Mouse (Mus musculus) embryonic fibroblast, embryonic 13.5 days (primary cell): Measurements from ENCODE around the gene Cnot4.

Experiments
- CTCF ChIP-seq: IDR thresholded peaks from 2 replicates; pipeline ENCODE4 v1.5.1; 2011; ENCODE audit warnings: mild to moderate bottlenecking, control low read depth, low read length, moderate library complexity, borderline replicate concordance; ENCODE audit not compliant: insufficient read depth
- POLR2A ChIP-seq: IDR thresholded peaks from 2 replicates; pipeline ENCODE4 v1.6.1; 2011; ENCODE audit warnings: low read depth, mild to moderate bottlenecking, control low read depth, low read length, moderate library complexity

DNA sequence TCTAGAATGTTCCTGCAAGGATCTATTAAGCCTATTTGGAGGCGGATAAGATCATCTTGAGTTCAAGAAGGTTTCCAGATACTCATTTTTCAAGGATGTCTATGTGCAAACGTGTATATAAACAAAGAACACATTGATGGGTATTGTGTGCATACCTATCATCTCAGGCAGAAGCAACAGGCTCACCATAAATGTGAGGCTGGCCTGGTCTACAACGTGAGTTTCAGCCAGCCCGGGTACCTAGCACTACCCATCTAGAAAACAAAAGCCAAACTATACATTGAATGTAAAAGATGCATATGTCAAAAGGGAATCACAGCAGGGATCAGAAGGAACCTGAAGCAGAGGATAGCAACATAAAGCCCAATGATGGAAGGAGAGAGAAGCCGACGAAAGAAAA is 103.3 kb downstream of the Cnot4 start:
- no peak for TF ChIP-seq POLR2A
- TF ChIP-seq CTCF, result no peak
